Mouse (Mus musculus): Measurements from ENCODE around the gene Ddx55. TPM values are rescaled to one million over a fixed set of nuclear protein-coding genes. Genes with fewer than 3 reads are reported as not detected.
"Not testable (repeated sequence)": the region's sequence is repeated elsewhere in the genome, so short reads cannot be mapped to it uniquely, and the experiment has no call there.

Ddx55 gene
- total and polyA plus RNA-seq, 2 experiments from 2014 or later = 4.9 to 5.2 TPM

DNA sequence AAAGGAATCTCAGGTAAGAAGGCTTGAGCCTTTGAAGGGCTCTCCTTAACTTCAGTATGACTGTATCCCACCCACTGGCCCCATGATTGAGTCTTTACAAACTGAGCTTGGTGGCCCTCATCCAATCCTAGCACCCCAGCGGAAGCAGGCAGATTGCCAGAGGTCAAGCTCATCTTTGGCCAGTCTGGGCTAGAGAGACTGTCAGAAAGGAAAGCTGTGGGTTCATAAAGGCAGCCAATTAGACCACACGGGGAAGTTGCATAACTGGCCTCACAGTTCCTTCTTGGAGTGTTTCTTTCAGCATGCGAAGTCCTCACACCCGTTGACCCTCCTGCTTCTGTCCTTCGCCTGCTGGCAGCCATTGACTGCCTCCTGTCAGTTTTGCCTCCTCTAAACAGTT, 29.9 kb downstream of the Ddx55 start:
- Histone ChIP-seq H3K27me3 (ENCODE audit: control insufficient read depth, insufficient read depth, low read length) (no peaks in the 10 kb centered on the region), H3K27ac (ENCODE audit: low read depth) (no peak overlapping the region), H3K4me2 (ENCODE audit: low read depth, low read length) (no peak overlapping the region), H3K4me1 (ENCODE audit: control insufficient read depth, insufficient read depth) (peaks cover 14% of the 10 kb centered on the region), H3K9ac (replicated peaks; ENCODE audit: low read depth, low read length) (no peak overlapping the region), H3K4me3 (ENCODE audit: low read depth, low read length) (no peak overlapping the region), H3K36me3 (replicated peaks; ENCODE audit: control insufficient read depth, insufficient read depth, low read length) (peaks cover 28% of the 10 kb centered on the region), H3K9me3 (replicated peaks; ENCODE audit: control insufficient read depth, low read length) (no peaks in the 10 kb centered on the region)
- ATAC-seq (ENCODE audit: insufficient read depth, low read depth) (no peak), DNase-seq (ENCODE audit: low spot score) (no peak)
- 82% methylated on average over 5 of the region's 5 CpGs for WGBS
- TF ChIP-seq CTCF (IDR thresholded peaks at IDR 0.05; ENCODE audit: low read depth) (no peak), EP300 (IDR thresholded peaks at IDR 0.05; ENCODE audit: low read depth) (no peak)

GRCm38 (mm10) chr5:124592768-124593167, 40.1 kb downstream of the Ddx55 start:
- H3K27me3 ChIP-seq (ENCODE audit: control insufficient read depth, insufficient read depth, low read length) = no peaks in the 10 kb centered on the region
- no peak overlapping the region for H3K9ac ChIP-seq (replicated peaks; ENCODE audit: low read depth, low read length)
- no peaks in the 10 kb centered on the region for H3K9me3 ChIP-seq (replicated peaks; ENCODE audit: control insufficient read depth, low read length)
- DNase-seq (ENCODE audit: low spot score) (no peak), ATAC-seq (ENCODE audit: insufficient read depth, low read depth) (no peak)
- no peak overlapping the region for H3K4me3 ChIP-seq (ENCODE audit: low read depth, low read length)
- no peak overlapping the region for H3K4me2 ChIP-seq (ENCODE audit: low read depth, low read length)
- no peak for TF ChIP-seq CTCF (IDR thresholded peaks at IDR 0.05; ENCODE audit: low read depth)
- no peak for TF ChIP-seq EP300 (IDR thresholded peaks at IDR 0.05; ENCODE audit: low read depth)
- peaks cover 71% of the 10 kb centered on the region for H3K36me3 ChIP-seq (replicated peaks; ENCODE audit: control insufficient read depth, insufficient read depth, low read length)
- WGBS = 95% methylated on average over 3 of the region's 3 CpGs
- no peaks in the 10 kb centered on the region for H3K4me1 ChIP-seq (ENCODE audit: control insufficient read depth, insufficient read depth)
- H3K27ac ChIP-seq (ENCODE audit: low read depth) = no peak overlapping the region

GRCm38 (mm10) chr5:124598224-124599174, 45.8 kb downstream of the Ddx55 start:
- ATAC-seq (ENCODE audit: insufficient read depth, low read depth) = peak; percentile 100
- 10% methylated on average over 30 of the region's 30 CpGs for WGBS

GRCm38 (mm10) chr5:124599726-124600125, 47.1 kb downstream of the Ddx55 start:
- peaks cover 16% of the 10 kb centered on the region for H3K36me3 ChIP-seq (replicated peaks; ENCODE audit: control insufficient read depth, insufficient read depth, low read length)
- WGBS = 45% methylated on average over 8 of the region's 8 CpGs
- not testable (repeated sequence) for H3K9ac ChIP-seq (replicated peaks; ENCODE audit: low read depth, low read length); H3K4me1 ChIP-seq (ENCODE audit: control insufficient read depth, insufficient read depth); H3K27ac ChIP-seq (ENCODE audit: low read depth); DNase-seq (ENCODE audit: low spot score); H3K27me3 ChIP-seq (ENCODE audit: control insufficient read depth, insufficient read depth, low read length); H3K4me2 ChIP-seq (ENCODE audit: low read depth, low read length); ATAC-seq (ENCODE audit: insufficient read depth, low read depth); H3K4me3 ChIP-seq (ENCODE audit: low read depth, low read length); H3K9me3 ChIP-seq (replicated peaks; ENCODE audit: control insufficient read depth, low read length)

More at GRCm38 (mm10) chr5:124598224-124599174, 45.8 kb downstream of the Ddx55 start:
- H3K9ac ChIP-seq (replicated peaks; ENCODE audit: low read depth, low read length) = peak overlapping the region; percentile 47; the same call in 1 of the 2 replicates
- H3K27me3 ChIP-seq (ENCODE audit: control insufficient read depth, insufficient read depth, low read length) = no peaks in the 10 kb centered on the region
- no peak overlapping the region for H3K27ac ChIP-seq (ENCODE audit: low read depth)
- peak; percentile 99 for DNase-seq (ENCODE audit: low spot score)
- TF ChIP-seq CTCF (IDR thresholded peaks at IDR 0.05; ENCODE audit: low read depth) (no peak), EP300 (IDR thresholded peaks at IDR 0.05; ENCODE audit: low read depth) (no peak)
- H3K4me3 ChIP-seq (ENCODE audit: low read depth, low read length) = peak overlapping the region; percentile 64
- H3K4me1 ChIP-seq (ENCODE audit: control insufficient read depth, insufficient read depth) = peaks cover 6% of the 10 kb centered on the region; the same call in 1 of the 2 replicates
- H3K4me2 ChIP-seq (ENCODE audit: low read depth, low read length) = peak overlapping the region; percentile 82
- H3K36me3 ChIP-seq (replicated peaks; ENCODE audit: control insufficient read depth, insufficient read depth, low read length) = peaks cover 28% of the 10 kb centered on the region
- no peaks in the 10 kb centered on the region for H3K9me3 ChIP-seq (replicated peaks; ENCODE audit: control insufficient read depth, low read length)

DNA sequence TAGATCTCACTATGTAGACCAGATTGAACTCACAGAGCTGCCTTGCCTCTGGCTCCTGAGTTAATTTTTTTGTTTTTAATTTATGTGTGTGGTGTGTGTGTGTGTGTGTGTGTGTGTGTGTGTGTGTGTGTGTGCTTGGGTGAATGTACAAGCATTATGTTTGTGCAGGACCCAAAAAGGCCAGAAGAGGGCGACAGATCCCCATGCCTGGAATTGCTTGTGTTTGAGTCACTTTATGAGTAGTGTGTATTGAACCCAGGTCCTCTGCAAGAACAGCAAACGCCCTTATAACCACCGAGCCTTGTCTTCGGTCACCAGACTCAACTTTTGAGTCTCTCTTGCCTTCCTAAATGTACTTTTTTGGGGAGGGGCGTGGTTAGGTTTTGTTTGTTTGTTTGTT, 49.7 kb downstream of the Ddx55 start:
- H3K9me3 ChIP-seq (replicated peaks; ENCODE audit: control insufficient read depth, low read length) = no peaks in the 10 kb centered on the region
- ATAC-seq (ENCODE audit: insufficient read depth, low read depth) = no peak
- no peak overlapping the region for H3K4me2 ChIP-seq (ENCODE audit: low read depth, low read length)
- no peak overlapping the region for H3K4me3 ChIP-seq (ENCODE audit: low read depth, low read length)
- 65% methylated on average over 5 of the region's 5 CpGs for WGBS
- H3K4me1 ChIP-seq (ENCODE audit: control insufficient read depth, insufficient read depth) = peaks cover 6% of the 10 kb centered on the region; the same call in 1 of the 2 replicates
- TF ChIP-seq EP300 (IDR thresholded peaks at IDR 0.05; ENCODE audit: low read depth) (no peak), CTCF (IDR thresholded peaks at IDR 0.05; ENCODE audit: low read depth) (peak; percentile 64)
- H3K27ac ChIP-seq (ENCODE audit: low read depth) = no peak overlapping the region
- no peak overlapping the region for H3K9ac ChIP-seq (replicated peaks; ENCODE audit: low read depth, low read length)
- no peaks in the 10 kb centered on the region for H3K27me3 ChIP-seq (ENCODE audit: control insufficient read depth, insufficient read depth, low read length)
- no peaks in the 10 kb centered on the region for H3K36me3 ChIP-seq (replicated peaks; ENCODE audit: control insufficient read depth, insufficient read depth, low read length)
- DNase-seq (ENCODE audit: low spot score) = no peak
